In genomic region chr10:117555044-117555443, GRCm38 (mm10) we compare ENCODE assay signal across 23 mouse cellular contexts.
"Had no signal": no experiment of that assay in that cellular context is flagged by ENCODE, and none has a peak within 500 bp of the region (broad histone marks: within the 10 kb centered on the region; RNA-seq: fewer than 3 reads in every experiment).

No protein-coding gene starts in this region.

- H3K36me3 ChIP-seq: heart, embryonic 13.5 days; heart, embryonic 15.5 days; hindbrain, embryonic 13.5 days; hindbrain, embryonic 15.5 days; kidney, embryonic 15.5 days; limb, embryonic 12.5 days had no signal

- ATAC-seq: hindbrain, postnatal 0 days had no signal

- H3K9me3 ChIP-seq: heart, embryonic 13.5 days; heart, embryonic 15.5 days; hindbrain, embryonic 13.5 days; hindbrain, embryonic 15.5 days; kidney, embryonic 15.5 days had no signal

- H3K27me3 ChIP-seq: heart, embryonic 15.5 days; hindbrain, embryonic 13.5 days; hindbrain, embryonic 15.5 days; kidney, embryonic 15.5 days; limb, embryonic 12.5 days had no signal

- H3K4me1 ChIP-seq: heart, embryonic 13.5 days; heart, embryonic 15.5 days had no signal

- DNase-seq: gastrocnemius, postnatal 14 days; gastrocnemius, postnatal 36 days; heart, adult 11 months; heart, adult 2 months; heart, postnatal 14 days; heart, postnatal 36 days; kidney, adult 11 months; kidney, adult 2 months; kidney, adult 9 months; kidney, postnatal 14 days; kidney, postnatal 36 days; layer of hippocampus, adult 9-11 months; layer of hippocampus, postnatal 36 days; left cerebral cortex, postnatal 4 days had no signal

- H3K27ac ChIP-seq: heart, adult 2 months; heart, embryonic 13.5 days; heart, embryonic 15.5 days; hindbrain, embryonic 13.5 days; hindbrain, embryonic 15.5 days; hindbrain, postnatal 0 days; kidney, embryonic 15.5 days; kidney, postnatal 0 days; limb, embryonic 12.5 days had no signal

- H3K9ac ChIP-seq: heart, embryonic 13.5 days; heart, embryonic 15.5 days; hindbrain, embryonic 13.5 days; hindbrain, embryonic 15.5 days; kidney, embryonic 15.5 days; limb, embryonic 12.5 days had no signal

- H3K4me2 ChIP-seq: heart, embryonic 11.5 days; heart, embryonic 13.5 days; heart, embryonic 15.5 days; hindbrain, embryonic 13.5 days; hindbrain, embryonic 15.5 days; kidney, embryonic 15.5 days; limb, embryonic 12.5 days had no signal

- H3K4me3 ChIP-seq: heart, adult 2 months; heart, embryonic 13.5 days; heart, embryonic 15.5 days; hindbrain, embryonic 13.5 days; hindbrain, embryonic 15.5 days; kidney, embryonic 15.5 days; limb, embryonic 12.5 days had no signal
